Mouse (Mus musculus): ENCODE results near the gene Mapkap1.
A peak's percentile ranks its signal among the peaks of the same experiment; 100 is the strongest.

Mapkap1 gene

GRCm38 (mm10) chr2:34630445-34630844, 223.9 kb downstream of the Mapkap1 start:
- no peak for DNase-seq (ENCODE audit: low spot score in 2 of 2)

- no peak for DNase-seq (ENCODE audit: low spot score in 2 of 2)
These were observed 225.5 kb downstream of the Mapkap1 start for GRCm38 (mm10) chr2:34632051-34632450.

GRCm38 (mm10) chr2:34635249-34636165, 228.9 kb downstream of the Mapkap1 start:
- DNase-seq (ENCODE audit: low spot score in 2 of 2), result no peak

- DNase-seq (ENCODE audit: low spot score in 2 of 2), result peak; percentile 88 to 90
These were observed 232.5 kb downstream of the Mapkap1 start for GRCm38 (mm10) chr2:34638955-34639650.

- DNase-seq (ENCODE audit: low spot score in 2 of 2), result no peak
These were observed 233.2 kb downstream of the Mapkap1 start for GRCm38 (mm10) chr2:34639725-34640124.

GRCm38 (mm10) chr2:34642351-34642750, 235.8 kb downstream of the Mapkap1 start:
- no peak for DNase-seq (ENCODE audit: low spot score in 2 of 2)

- DNase-seq (ENCODE audit: low spot score in 2 of 2), result no peak
These were observed 238.3 kb downstream of the Mapkap1 start for GRCm38 (mm10) chr2:34644571-34645526.

- no peak for DNase-seq (ENCODE audit: low spot score in 2 of 2)
These were observed 239.4 kb downstream of the Mapkap1 start for GRCm38 (mm10) chr2:34645851-34646540.

GRCm38 (mm10) chr2:34646541-34646865, 239.9 kb downstream of the Mapkap1 start:
- no peak for DNase-seq (ENCODE audit: low spot score in 2 of 2)

- no peak for DNase-seq (ENCODE audit: low spot score in 2 of 2)
These were observed 240.8 kb downstream of the Mapkap1 start for GRCm38 (mm10) chr2:34647410-34647809.

GRCm38 (mm10) chr2:34667820-34668219, 261.2 kb downstream of the Mapkap1 start:
- DNase-seq (ENCODE audit: low spot score in 2 of 2), result no peak

- DNase-seq (ENCODE audit: low spot score in 2 of 2), result no peak
These were observed 262.0 kb downstream of the Mapkap1 start for GRCm38 (mm10) chr2:34668440-34669191.

GRCm38 (mm10) chr2:34669203-34669746, 262.7 kb downstream of the Mapkap1 start:
- no peak for DNase-seq (ENCODE audit: low spot score in 2 of 2)

- DNase-seq (ENCODE audit: low spot score in 2 of 2), result no peak
These were observed 263.9 kb downstream of the Mapkap1 start for GRCm38 (mm10) chr2:34670470-34670869.

GRCm38 (mm10) chr2:34671385-34672026, 264.9 kb downstream of the Mapkap1 start:
- DNase-seq (ENCODE audit: low spot score in 2 of 2), result peak; percentile 49 to 53

- no peak for DNase-seq (ENCODE audit: low spot score in 2 of 2)
These were observed 267.3 kb downstream of the Mapkap1 start for GRCm38 (mm10) chr2:34673846-34674245.
